Mouse (Mus musculus) heart, embryonic 11.5 days (tissue): Measurements from ENCODE around the gene Zfp42. TPM values are rescaled to one million over a fixed set of nuclear protein-coding genes. Genes with fewer than 3 reads are reported as not detected.

ENCODE experiments used
- ATAC-seq: fragments of 200-750 bp; cut with Nextera tagmentation; replicated peaks from 2 replicates; pipeline ENCODE4 v1.8.0; 2017; ENCODE audit warnings: moderate library complexity; ENCODE audit not compliant: insufficient number of reproducible peaks, low FRiP score, low TSS enrichment
- H3K27ac ChIP-seq: fragments of 300-500 bp; sonication (generic); 2 replicates; pipeline ENCODE4 v1.5.1; 2014; ENCODE audit warnings: mild to moderate bottlenecking, low read depth, low read length
- H3K27me3 ChIP-seq: fragments of 300-500 bp; sonication (generic); 2 replicates; pipeline ENCODE4 v1.6.1; 2014; ENCODE audit warnings: mild to moderate bottlenecking, low read length, mixed read lengths; ENCODE audit not compliant: control insufficient read depth, insufficient read depth
- H3K36me3 ChIP-seq: fragments of 300-500 bp; sonication (generic); 2 replicates; pipeline ENCODE4 v1.6.1; 2014; ENCODE audit warnings: mild to moderate bottlenecking, low read length, moderate library complexity, mixed read lengths; ENCODE audit not compliant: control insufficient read depth, insufficient read depth
- H3K4me1 ChIP-seq: fragments of 300-500 bp; sonication (generic); 2 replicates; pipeline ENCODE4 v1.6.1; 2014; ENCODE audit warnings: low read length; ENCODE audit not compliant: control insufficient read depth, insufficient read depth
- H3K4me2 ChIP-seq: fragments of 300-500 bp; sonication (generic); 2 replicates; pipeline ENCODE4 v1.6.1; 2014; ENCODE audit warnings: mild to moderate bottlenecking, moderate library complexity
- H3K4me3 ChIP-seq: fragments of 300-500 bp; sonication (generic); 2 replicates; pipeline ENCODE4 v1.5.1; 2014; ENCODE audit warnings: low read depth, low read length
- H3K9ac ChIP-seq: fragments of 300-500 bp; sonication (generic); 2 replicates; pipeline ENCODE4 v1.6.1; 2014; ENCODE audit warnings: mild to moderate bottlenecking, low read depth, low read length, moderate library complexity
- H3K9me3 ChIP-seq: fragments of 300-500 bp; sonication (generic); replicated peaks from 2 replicates; pipeline ENCODE4 v1.6.1; 2016; ENCODE audit warnings: low read length; ENCODE audit not compliant: control insufficient read depth
- WGBS: fragments of 180-500 bp; shearing (Covaris S2); extraction: QIAGEN DNeasy Blood & Tissue Kit; methylation state at CpG from one replicate; pipeline ENCODE4 v1.1.7; 2014; ENCODE audit not compliant: insufficient replicate concordance; 5-methylcytosine and 5-hydroxymethylcytosine counted together
- polyA plus RNA-seq: library from polyadenylated mRNA; unstranded; fragments of >200 nt; fragmentation: Nextera tagmentation; extraction: Ambion mirVana; gene quantifications from 2 replicates; pipeline ENCODE4 v1.2.1, GENCODE M21; 2014

The Zfp42 gene
- polyA plus RNA-seq, 1 experiment from 2014 or later: not detected

GRCm38 (mm10) chr8:43287456-43287855 is 19.3 kb downstream of the Zfp42 start:
- Histone ChIP-seq H3K4me3 (no peak overlapping the region), H3K36me3 (no peaks in the 10 kb centered on the region), H3K27me3 (no peaks in the 10 kb centered on the region), H3K9ac (no peak overlapping the region), H3K4me1 (no peaks in the 10 kb centered on the region), H3K9me3 (no peaks in the 10 kb centered on the region), H3K4me2 (no peak overlapping the region), H3K27ac (no peak overlapping the region)
- ATAC-seq: no peak
- 86% methylated on average over 6 of the region's 6 CpGs for WGBS

- Histone ChIP-seq H3K36me3 (no peaks in the 10 kb centered on the region), H3K27ac (no peak overlapping the region), H3K9ac (no peak overlapping the region), H3K4me1 (no peaks in the 10 kb centered on the region), H3K4me3 (no peak overlapping the region), H3K9me3 (no peaks in the 10 kb centered on the region), H3K27me3 (no peaks in the 10 kb centered on the region), H3K4me2 (no peak overlapping the region)
- ATAC-seq: no peak
- 85% methylated on average over 7 of the region's 7 CpGs for WGBS
Observed at GRCm38 (mm10) chr8:43283231-43283630, 23.5 kb downstream of the Zfp42 start.

DNA sequence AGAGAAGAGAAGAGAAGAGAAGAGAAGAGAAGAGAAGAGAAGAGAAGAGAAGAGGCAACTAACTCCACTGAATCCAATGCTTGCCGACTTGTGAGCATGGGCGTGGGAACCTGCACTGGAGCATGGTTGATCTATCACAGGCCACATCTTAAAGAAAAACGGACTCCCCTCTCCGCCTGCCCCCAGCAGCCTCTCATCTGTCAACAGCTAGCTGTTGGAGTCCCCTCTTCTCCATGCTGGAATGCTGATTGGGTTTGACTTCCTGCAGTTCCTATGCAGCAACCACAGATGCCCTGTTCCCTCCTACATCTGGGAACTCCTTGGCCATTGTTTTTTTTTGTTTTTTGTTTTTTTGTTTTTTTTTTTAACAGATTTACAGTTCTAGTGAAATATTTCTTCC is 28.4 kb downstream of the Zfp42 start:
- H3K36me3 ChIP-seq: no peaks in the 10 kb centered on the region
- no peak overlapping the region for H3K4me2 ChIP-seq
- no peak overlapping the region for H3K4me3 ChIP-seq
- 24% methylated on average over 4 of the region's 4 CpGs for WGBS
- no peaks in the 10 kb centered on the region for H3K9me3 ChIP-seq
- no peak for ATAC-seq
- H3K4me1 ChIP-seq: no peaks in the 10 kb centered on the region
- H3K9ac ChIP-seq: no peak overlapping the region
- no peak overlapping the region for H3K27ac ChIP-seq
- no peaks in the 10 kb centered on the region for H3K27me3 ChIP-seq

- Histone ChIP-seq H3K4me1 (no peaks in the 10 kb centered on the region), H3K4me2 (no peak overlapping the region), H3K36me3 (no peaks in the 10 kb centered on the region), H3K9ac (no peak overlapping the region), H3K9me3 (no peaks in the 10 kb centered on the region), H3K27ac (no peak overlapping the region), H3K27me3 (no peaks in the 10 kb centered on the region), H3K4me3 (no peak overlapping the region)
- ATAC-seq: no peak
- WGBS: 86% methylated on average over 6 of the region's 6 CpGs
Observed at GRCm38 (mm10) chr8:43260961-43261360, 45.8 kb downstream of the Zfp42 start.

- no peak for ATAC-seq
- no peaks in the 10 kb centered on the region for H3K4me1 ChIP-seq
- no peak overlapping the region for H3K27ac ChIP-seq
- H3K36me3 ChIP-seq: no peaks in the 10 kb centered on the region
- no peaks in the 10 kb centered on the region for H3K9me3 ChIP-seq
- H3K4me2 ChIP-seq: no peak overlapping the region
- H3K4me3 ChIP-seq: no peak overlapping the region
- H3K27me3 ChIP-seq: no peaks in the 10 kb centered on the region
- no peak overlapping the region for H3K9ac ChIP-seq
- WGBS: 73% methylated on average over 1 of the region's 1 CpGs
Observed at GRCm38 (mm10) chr8:43257886-43258285, 48.9 kb downstream of the Zfp42 start.

DNA sequence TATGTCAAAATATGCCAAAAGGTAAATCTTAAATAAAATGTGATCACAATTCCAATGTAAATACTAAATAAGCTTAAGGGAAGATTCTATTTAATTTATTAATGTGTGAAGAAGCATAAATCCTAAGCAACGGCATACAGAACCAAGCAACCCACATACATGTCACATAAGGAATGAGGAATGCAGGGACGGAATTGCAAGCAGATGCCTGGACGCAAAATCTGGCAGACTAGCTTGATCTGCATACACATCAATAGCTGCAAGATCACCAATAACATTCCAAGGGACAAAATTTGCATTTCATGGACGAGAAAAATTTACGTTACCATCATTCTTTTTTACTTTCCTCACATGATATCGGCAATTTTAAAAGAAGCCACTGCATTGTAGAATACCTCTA is 51.1 kb downstream of the Zfp42 start:
- H3K36me3 ChIP-seq: no peaks in the 10 kb centered on the region
- ATAC-seq: no peak
- H3K4me3 ChIP-seq: no peak overlapping the region
- H3K9me3 ChIP-seq: no peaks in the 10 kb centered on the region
- no peaks in the 10 kb centered on the region for H3K4me1 ChIP-seq
- WGBS: 84% methylated on average over 6 of the region's 6 CpGs
- H3K27me3 ChIP-seq: no peaks in the 10 kb centered on the region
- no peak overlapping the region for H3K27ac ChIP-seq
- no peak overlapping the region for H3K4me2 ChIP-seq
- H3K9ac ChIP-seq: no peak overlapping the region

DNA sequence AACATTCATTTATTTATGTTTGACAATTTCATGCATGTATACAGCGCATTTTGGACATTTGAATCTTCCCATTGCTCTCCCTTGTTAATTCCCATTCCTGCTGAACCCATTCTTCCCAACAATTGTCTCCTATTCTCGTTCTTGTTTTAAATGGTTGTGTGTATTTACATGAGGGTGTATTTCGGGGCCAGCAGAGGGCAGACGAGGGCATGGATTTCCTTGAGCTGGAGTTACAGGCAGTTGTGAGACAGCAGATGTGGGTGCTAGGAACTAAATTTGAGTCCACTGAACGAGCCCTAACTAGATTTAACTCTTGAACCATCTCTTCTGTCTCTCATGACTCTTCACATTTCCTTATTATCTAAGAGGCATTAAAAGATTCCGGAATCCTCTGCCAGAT is 55.1 kb downstream of the Zfp42 start:
- no peaks in the 10 kb centered on the region for H3K36me3 ChIP-seq
- H3K9ac ChIP-seq: no peak overlapping the region
- no peaks in the 10 kb centered on the region for H3K4me1 ChIP-seq
- H3K4me2 ChIP-seq: no peak overlapping the region
- no peak overlapping the region for H3K27ac ChIP-seq
- no peak overlapping the region for H3K4me3 ChIP-seq
- no peaks in the 10 kb centered on the region for H3K9me3 ChIP-seq
- no peaks in the 10 kb centered on the region for H3K27me3 ChIP-seq
- WGBS: 72% methylated on average over 6 of the region's 6 CpGs
- no peak for ATAC-seq

DNA sequence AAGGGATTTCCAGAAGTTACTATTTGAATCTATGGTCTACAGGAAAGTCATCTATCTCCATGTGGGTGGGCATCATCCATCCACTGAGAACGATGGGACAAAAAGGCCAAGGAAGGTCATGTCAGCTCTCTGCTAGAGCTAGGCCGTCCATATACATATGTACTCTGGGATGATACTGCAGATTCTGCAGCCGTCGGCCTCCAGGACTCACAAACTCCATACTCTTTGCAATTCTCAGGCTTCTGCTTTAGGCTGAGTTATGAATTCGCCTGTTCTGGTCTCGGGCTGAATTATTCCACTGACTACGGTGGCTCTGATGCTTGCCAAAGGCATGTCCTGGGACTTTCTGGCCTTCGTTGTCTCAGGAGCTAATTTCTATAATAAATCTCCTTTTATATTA is 58.1 kb downstream of the Zfp42 start:
- no peak overlapping the region for H3K9ac ChIP-seq
- H3K27ac ChIP-seq: no peak overlapping the region
- no peak for ATAC-seq
- 88% methylated on average over 8 of the region's 8 CpGs for WGBS
- no peak overlapping the region for H3K4me2 ChIP-seq
- no peak overlapping the region for H3K4me3 ChIP-seq
- no peaks in the 10 kb centered on the region for H3K4me1 ChIP-seq
- no peaks in the 10 kb centered on the region for H3K27me3 ChIP-seq
- no peaks in the 10 kb centered on the region for H3K36me3 ChIP-seq
- H3K9me3 ChIP-seq: no peaks in the 10 kb centered on the region
